Mouse (Mus musculus) CH12.LX (cell line): ENCODE measurements around the gene Pml. TPM values are rescaled to one million over a fixed set of nuclear protein-coding genes. Genes with fewer than 3 reads are reported as not detected.
A peak's percentile ranks its signal among the peaks of the same experiment; 100 is the strongest.

ENCODE experiments used
- DNase-seq: peaks from one replicate; pipeline ENCODE4 v3.0.0-alpha.2; 2013; ENCODE audit errors: extremely low read depth
- H3K27ac ChIP-seq: 2 replicates; pipeline ENCODE4 v1.5.1; 2012; ENCODE audit warnings: low read depth, mild to moderate bottlenecking, control low read depth, moderate library complexity; ENCODE audit not compliant: insufficient read depth
- H3K27me3 ChIP-seq: replicated peaks from 2 replicates; pipeline ENCODE3; 2012; ENCODE audit warnings: inconsistent platforms
- H3K36me3 ChIP-seq, 2 experiments: replicated peaks in 1 of 2; 2 replicates each; pipeline versions ENCODE3 to v1.6.1; 2012; ENCODE audit warnings: inconsistent platforms in 1 of 2, low read length in 1 of 2, mild to moderate bottlenecking in 1 of 2, mixed read lengths in 1 of 2, moderate library complexity in 1 of 2; ENCODE audit not compliant: control insufficient read depth in 1 of 2, insufficient read depth in 1 of 2
- H3K4me1 ChIP-seq, 2 experiments: 2 replicates each; pipeline ENCODE4 v1.6.1; 2012; ENCODE audit warnings: inconsistent platforms in 1 of 2, moderate library complexity in 1 of 2; ENCODE audit not compliant: insufficient read depth in 2 of 2, control insufficient read depth in 1 of 2
- H3K4me2 ChIP-seq: 2 replicates; pipeline ENCODE4 v1.6.1; 2012; ENCODE audit warnings: low read depth, mild to moderate bottlenecking, control low read depth; ENCODE audit not compliant: poor library complexity, insufficient read depth, severe bottlenecking
- H3K4me3 ChIP-seq, 3 experiments: fragments of 150-350 bp in 1 of 3; sonication (generic) in 1 of 3; replicated peaks in 1 of 3; 2 replicates each; pipeline versions ENCODE3 to v1.5.1; 2011 to 2012; ENCODE audit warnings: low read depth in 2 of 3, low read length in 2 of 3, mild to moderate bottlenecking in 2 of 3, moderate library complexity in 2 of 3, control low read depth in 1 of 3, improper control_type of control experiment in 1 of 3, inconsistent platforms in 1 of 3, mixed read lengths in 1 of 3; ENCODE audit not compliant: poor library complexity in 1 of 3
- H3K79me2 ChIP-seq: replicated peaks from 2 replicates; pipeline ENCODE4 v1.6.1; 2012; ENCODE audit warnings: mild to moderate bottlenecking, moderate library complexity; ENCODE audit not compliant: control insufficient read depth, poor library complexity, insufficient read depth, severe bottlenecking; ENCODE audit errors: extremely low read depth
- H3K9ac ChIP-seq: 2 replicates; pipeline ENCODE4 v1.6.1; 2012; ENCODE audit warnings: low read depth, mild to moderate bottlenecking, control low read depth, moderate library complexity; ENCODE audit not compliant: insufficient read depth
- H3K9me3 ChIP-seq: replicated peaks from 2 replicates; pipeline ENCODE3; 2012; ENCODE audit warnings: low read length, inconsistent platforms, mixed read lengths
- BHLHE40 ChIP-seq: IDR thresholded peaks from 2 replicates; pipeline ENCODE4 v1.6.1; 2011; ENCODE audit warnings: mild to moderate bottlenecking, low read depth, low read length, improper control_type of control experiment
- CHD1 ChIP-seq: IDR thresholded peaks from 2 replicates; pipeline ENCODE4 v1.6.1; 2012; ENCODE audit warnings: low read depth, low read length, improper control_type of control experiment, inconsistent platforms
- CHD2 ChIP-seq: IDR thresholded peaks from 2 replicates; pipeline ENCODE4 v1.6.1; 2011; ENCODE audit warnings: low read length, improper control_type of control experiment
- CTCF ChIP-seq, 2 experiments: IDR thresholded peaks in 1 of 2; conservative IDR thresholded peaks in 1 of 2; 2 replicates each; pipeline ENCODE4 v1.5.1; 2011 to 2012; ENCODE audit warnings: low read depth in 2 of 2, low read length in 2 of 2, improper control_type of control experiment in 1 of 2, inconsistent platforms in 1 of 2, mild to moderate bottlenecking in 1 of 2, moderate library complexity in 1 of 2
- E2F4 ChIP-seq: IDR thresholded peaks from 2 replicates; pipeline ENCODE4 v1.6.1; 2011; ENCODE audit warnings: low read depth, low read length, improper control_type of control experiment; ENCODE audit not compliant: insufficient replicate concordance
- ELF1 ChIP-seq: IDR thresholded peaks from 2 replicates; pipeline ENCODE4 v1.6.1; 2014; ENCODE audit warnings: low read depth, mild to moderate bottlenecking, inconsistent platforms, low read length, improper control_type of control experiment
- EP300 ChIP-seq: IDR thresholded peaks from 2 replicates; pipeline ENCODE4 v1.6.1; 2011; ENCODE audit warnings: low read length, improper control_type of control experiment
- IRF4 ChIP-seq: IDR thresholded peaks from 2 replicates; pipeline ENCODE4 v1.6.1; 2014; ENCODE audit warnings: low read depth, mild to moderate bottlenecking, inconsistent platforms, low read length, improper control_type of control experiment
- JUN ChIP-seq: IDR thresholded peaks from 2 replicates; pipeline ENCODE4 v1.6.1; 2011; ENCODE audit warnings: low read depth, mild to moderate bottlenecking, low read length, improper control_type of control experiment, moderate library complexity; ENCODE audit not compliant: insufficient read depth
- MYC ChIP-seq: IDR thresholded peaks from 2 replicates; pipeline ENCODE4 v1.6.1; 2011; ENCODE audit warnings: low read depth, mild to moderate bottlenecking, improper control_type of control experiment, low read length
- RAD21 ChIP-seq: IDR thresholded peaks from 2 replicates; pipeline ENCODE4 v1.6.1; 2011; ENCODE audit warnings: low read depth, mild to moderate bottlenecking, low read length, improper control_type of control experiment, moderate library complexity
- SIN3A ChIP-seq: IDR thresholded peaks from 2 replicates; pipeline ENCODE4 v1.6.1; 2012; ENCODE audit warnings: low read length, improper control_type of control experiment, inconsistent platforms
- SMC3 ChIP-seq: IDR thresholded peaks from 2 replicates; pipeline ENCODE4 v1.6.1; 2011; ENCODE audit warnings: low read depth, low read length, improper control_type of control experiment
- USF2 ChIP-seq: conservative IDR thresholded peaks from 2 replicates; pipeline ENCODE4 v1.6.1; 2011; ENCODE audit warnings: low read depth, low read length, improper control_type of control experiment
- ZC3H11A ChIP-seq: IDR thresholded peaks from 2 replicates; pipeline ENCODE4 v1.6.1; 2012; ENCODE audit warnings: low read depth, mild to moderate bottlenecking, inconsistent platforms, low read length, improper control_type of control experiment
- dilution Hi-C: fragments of 300-500 bp; cut with MboI; formaldehyde crosslinking; loops from 2 replicates; pipeline ENCODE4 v1.14.3; 2020; ENCODE audit warnings: low sequenced_read_pairs; ENCODE audit not compliant: extremely low pct_unique_long_range_greater_than_20kb, extremely low pct_ligation_motif_present
- in situ Hi-C: fragments of 300-500 bp; cut with MboI; formaldehyde crosslinking; loops from 3 replicates; pipeline ENCODE4 v1.14.3; 2019; ENCODE audit warnings: low sequenced_read_pairs, low pct_ligation_motif_present, low pct_unique_long_range_greater_than_20kb, mixed read lengths
- polyA plus RNA-seq: library from polyadenylated mRNA; unstranded; fragments of >175 nt; gene quantifications from 2 replicates; pipeline ENCODE4 v1.2.1, GENCODE M21; 2012; ENCODE audit warnings: low read depth; ENCODE audit not compliant: insufficient read length
- total RNA-seq, 2 experiments: library from RNA; depleted of rRNA; stranded (reverse); fragments of 300-350 nt in 1 of 2; fragments of >200 nt in 1 of 2; gene quantifications; 2 replicates each; pipeline ENCODE4 v1.2.3; 2012 to 2014

Pml gene
- total and polyA plus RNA-seq, 3 experiments: 8.3 to 56.9 (median 21.2) TPM

- peaks cover 22% of the 10 kb centered on the region for H3K27me3 ChIP-seq
These were observed 43.6 kb downstream of the Pml start for GRCm38 (mm10) chr9:58206013-58206412.

DNA sequence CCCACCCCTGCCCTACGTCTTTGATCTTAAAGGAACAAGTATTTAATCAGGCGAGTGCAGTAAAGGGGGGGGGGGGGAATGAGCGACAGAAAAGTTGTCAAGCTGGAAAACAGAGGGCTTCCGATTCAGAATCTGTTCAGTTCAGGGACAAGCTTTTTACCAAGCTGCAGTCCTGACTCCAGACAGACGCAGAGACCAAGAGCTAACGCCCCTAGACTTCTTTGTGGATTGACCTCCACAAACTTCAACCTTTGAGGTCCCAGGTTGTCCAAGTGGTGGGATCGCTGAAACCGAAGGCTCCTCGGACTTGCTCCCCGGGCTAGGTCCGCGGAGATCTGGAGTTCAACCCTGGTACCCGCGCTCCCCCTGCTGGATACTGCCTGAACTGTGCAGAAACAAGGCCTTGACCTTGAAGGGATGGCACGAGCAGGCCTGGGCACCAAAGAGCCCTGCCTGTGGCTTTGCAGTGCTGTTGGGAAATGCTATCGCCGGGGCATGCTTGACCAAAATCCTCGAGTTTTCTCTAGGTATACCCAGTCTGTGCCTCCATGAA lies 45.1 kb downstream of the Pml start:
- in situ Hi-C loops: no loop called here
- H3K27me3 ChIP-seq: peaks cover 25% of the 10 kb centered on the region
- dilution Hi-C loops: no loop called here

More at GRCm38 (mm10) chr9:58206013-58206412, 43.6 kb downstream of the Pml start:
- no peaks in the 10 kb centered on the region for H3K9me3 ChIP-seq
- H3K4me1 ChIP-seq: peaks cover 0 to 15% of the 10 kb centered on the region in 2 experiments; a peak in 2 of 4 replicates
- in situ Hi-C loops: loop anchor here (5.0 kb wide), 1 partner anchor 174 kb away; no protein-coding TSS in a partner anchor
- dilution Hi-C loops: no loop called here
- H3K79me2 ChIP-seq: no peaks in the 10 kb centered on the region
- H3K27ac ChIP-seq: no peak overlapping the region
- no peak for DNase-seq
- no peak overlapping the region for H3K9ac ChIP-seq
- TF ChIP-seq MYC (no peak), CHD1 (no peak), BHLHE40 (no peak), EP300 (no peak), CHD2 (no peak), USF2 (no peak), E2F4 (no peak)
- no peak overlapping the region for H3K4me2 ChIP-seq
- H3K4me3 ChIP-seq: no peak overlapping the region
- no peaks in the 10 kb centered on the region for H3K36me3 ChIP-seq

More for the DNA sequence above, 45.1 kb downstream of the Pml start:
- Histone ChIP-seq H3K9me3 (no peaks in the 10 kb centered on the region), H3K9ac (peak overlapping the region; percentile 40), H3K79me2 (no peaks in the 10 kb centered on the region), H3K36me3 (no peaks in the 10 kb centered on the region), H3K4me1 (peaks cover 2 to 9% of the 10 kb centered on the region in 2 experiments; a peak in 3 of 4 replicates)
- 0 out of 2 replicates have a peak, but pooled peaks have one; percentile 27 for TF ChIP-seq IRF4
- TF ChIP-seq BHLHE40: peak; percentile 71
- TF ChIP-seq ZC3H11A: peak; percentile 70
- peak; percentile 96 for TF ChIP-seq RAD21
- TF ChIP-seq SMC3: peak; percentile 96
- TF ChIP-seq SIN3A: no peak
- no peak for TF ChIP-seq JUN
- no peak for TF ChIP-seq ELF1
- peak; percentile 61 to 98; a peak in 3 of 4 replicates for TF ChIP-seq CTCF (conservative IDR thresholded peaks at IDR 0.05 in 1 of 2, IDR thresholded peaks at IDR 0.05 in 1 of 2; ENCODE audit: low read depth in 2 of 2, low read length in 2 of 2)
- TF ChIP-seq, all 38 proteins: peak for 6
- peak; percentile 83 for DNase-seq
- Histone ChIP-seq H3K4me3 (peak overlapping the region; percentile 41 to 66 (median 51)), H3K4me2 (peak overlapping the region; percentile 23), H3K27ac (no peak overlapping the region)
